Mouse (Mus musculus): ENCODE data around the gene Traf3. TPM values are rescaled to one million over a fixed set of nuclear protein-coding genes. Genes with fewer than 3 reads are reported as not detected.

The Traf3 gene
- total RNA-seq, 2 experiments from 2014 or later = 61.3 to 74.6 TPM

GRCm38 (mm10) chr12:111152579-111152978 lies 13.6 kb upstream of the Traf3 start:
- no peak for DNase-seq (ENCODE audit: low spot score in 2 of 2)
- intact Hi-C loops (cut with DNase I) = no loop called here

GRCm38 (mm10) chr12:111152981-111153710 lies 13.0 kb upstream of the Traf3 start:
- intact Hi-C loops (cut with DNase I) = no loop called here
- no peak for DNase-seq (ENCODE audit: low spot score in 2 of 2)

- no peak for DNase-seq (ENCODE audit: low spot score in 2 of 2)
- intact Hi-C loops (cut with DNase I) = no loop called here
Measured at GRCm38 (mm10) chr12:111153946-111154345, 12.2 kb upstream of the Traf3 start.

GRCm38 (mm10) chr12:111154641-111155040 lies 11.5 kb upstream of the Traf3 start:
- intact Hi-C loops (cut with DNase I) = no loop called here
- no peak for DNase-seq (ENCODE audit: low spot score in 2 of 2)

GRCm38 (mm10) chr12:111155756-111156155 lies 10.4 kb upstream of the Traf3 start:
- intact Hi-C loops (cut with DNase I) = no loop called here

GRCm38 (mm10) chr12:111159659-111160428 lies 6.3 kb upstream of the Traf3 start:
- peak in 1 of 2 experiments; percentile 48 for DNase-seq (ENCODE audit: low spot score in 2 of 2)
- intact Hi-C loops (cut with DNase I) = loop anchor here (5.0 kb wide), 1 partner anchor 123 kb away; the partner anchor contains the start of gene Rcor1

More at GRCm38 (mm10) chr12:111155756-111156155, 10.4 kb upstream of the Traf3 start:
- no peak for DNase-seq (ENCODE audit: low spot score in 2 of 2)

GRCm38 (mm10) chr12:111160871-111161270 lies 5.3 kb upstream of the Traf3 start:
- no peak for DNase-seq (ENCODE audit: low spot score in 2 of 2)
- intact Hi-C loops (cut with DNase I) = loop anchor here (5.0 kb wide), 1 partner anchor 124 kb away; the partner anchor contains the start of gene Rcor1

- no peak for DNase-seq (ENCODE audit: low spot score in 2 of 2)
- intact Hi-C loops (cut with DNase I) = loop anchor here (5.0 kb wide), 1 partner anchor 125 kb away; the partner anchor contains the start of gene Rcor1
Measured at GRCm38 (mm10) chr12:111161943-111162311, 4.2 kb upstream of the Traf3 start.

- intact Hi-C loops (cut with DNase I) = loop anchor here (5.0 kb wide), 1 partner anchor 125 kb away; the partner anchor contains the start of gene Rcor1
Measured at GRCm38 (mm10) chr12:111162312-111163061, 3.7 kb upstream of the Traf3 start.

GRCm38 (mm10) chr12:111164310-111164751 lies 1.8 kb upstream of the Traf3 start:
- peak; percentile 91 to 94 for DNase-seq (ENCODE audit: low spot score in 2 of 2)
- intact Hi-C loops (cut with DNase I) = loop anchor here (2.0 to 5.0 kb wide), 3 partner anchors 76 to 127 kb away; partner anchors contain the start of gene Rcor1

More at GRCm38 (mm10) chr12:111162312-111163061, 3.7 kb upstream of the Traf3 start:
- peak; percentile 59 to 86 for DNase-seq (ENCODE audit: low spot score in 2 of 2)

GRCm38 (mm10) chr12:111165146-111165812 lies 891 bp upstream of the Traf3 start:
- intact Hi-C loops (cut with DNase I) = loop anchor here (2.0 kb wide), 2 partner anchors 76 to 86 kb away; no protein-coding TSS in a partner anchor
- DNase-seq (ENCODE audit: low spot score in 2 of 2) = peak; percentile 23 to 36

GRCm38 (mm10) chr12:111166681-111167289 lies 615 bp downstream of the Traf3 start:
- DNase-seq (ENCODE audit: low spot score in 2 of 2) = peak; percentile 35 to 40
- intact Hi-C loops (cut with DNase I) = no loop called here

- DNase-seq (ENCODE audit: low spot score in 2 of 2) = no peak
- intact Hi-C loops (cut with DNase I) = no loop called here
Measured at GRCm38 (mm10) chr12:111168891-111169290, 2.7 kb downstream of the Traf3 start.

GRCm38 (mm10) chr12:111178772-111179171 lies 12.6 kb downstream of the Traf3 start:
- no peak for DNase-seq (ENCODE audit: low spot score in 2 of 2)
- intact Hi-C loops (cut with DNase I) = no loop called here

- intact Hi-C loops (cut with DNase I) = no loop called here
- no peak for DNase-seq (ENCODE audit: low spot score in 2 of 2)
Measured at GRCm38 (mm10) chr12:111181848-111182247, 15.7 kb downstream of the Traf3 start.

GRCm38 (mm10) chr12:111182378-111182777 lies 16.2 kb downstream of the Traf3 start:
- intact Hi-C loops (cut with DNase I) = no loop called here

GRCm38 (mm10) chr12:111184476-111184875 lies 18.3 kb downstream of the Traf3 start, which contains the start of gene 4930595D18Rik:
Gene 4930595D18Rik (minus strand): TSS chr12:111184491.
- intact Hi-C loops (cut with DNase I) = no loop called here
- DNase-seq (ENCODE audit: low spot score in 2 of 2) = no peak

More at GRCm38 (mm10) chr12:111182378-111182777, 16.2 kb downstream of the Traf3 start:
- no peak for DNase-seq (ENCODE audit: low spot score in 2 of 2)

GRCm38 (mm10) chr12:111186986-111187385 lies 20.8 kb downstream of the Traf3 start:
- no peak for DNase-seq (ENCODE audit: low spot score in 2 of 2)
- intact Hi-C loops (cut with DNase I) = no loop called here
